Mouse (Mus musculus): ENCODE data around the gene Lect2. TPM values are rescaled to one million over a fixed set of nuclear protein-coding genes. Genes with fewer than 3 reads are reported as not detected.

The Lect2 gene
- polyA plus RNA-seq, 1 experiment from 2014 or later: not detected

DNA sequence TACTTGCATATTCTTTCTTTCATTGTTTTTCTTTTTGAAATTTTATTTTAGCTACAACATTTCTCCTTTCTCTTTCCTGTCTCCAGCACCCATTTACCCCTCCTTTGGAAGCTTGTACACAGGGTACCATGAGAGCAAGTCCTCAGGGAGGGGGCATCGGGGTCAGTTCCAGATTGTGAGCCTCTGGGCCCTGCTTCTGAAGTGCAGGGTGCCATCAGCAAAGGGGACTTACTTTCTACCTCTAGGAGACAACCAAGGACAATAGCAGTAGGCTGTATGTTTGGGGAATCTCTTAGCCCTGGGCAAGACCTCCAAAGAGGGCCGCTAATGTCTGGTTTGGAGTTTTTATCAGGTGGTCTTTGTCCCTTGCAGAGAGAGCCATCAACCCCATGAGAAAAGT, 5.6 kb upstream of the Lect2 start:
- Histone ChIP-seq H3K4me1 (ENCODE audit: insufficient read depth, low read depth, low read length) (no peaks in the 10 kb centered on the region), H3K9me3 (ENCODE audit: low read length) (no peaks in the 10 kb centered on the region), H3K4me2 (replicated peaks; ENCODE audit: low read depth, low read length) (no peak overlapping the region), H3K4me3 (ENCODE audit: low read depth, low read length) (no peak overlapping the region), H3K36me3 (ENCODE audit: insufficient read depth, low read length) (no peaks in the 10 kb centered on the region), H3K9ac (replicated peaks; ENCODE audit: low read depth) (no peak overlapping the region), H3K27me3 (replicated peaks; ENCODE audit: insufficient read depth, low read length) (no peaks in the 10 kb centered on the region), H3K27ac (ENCODE audit: low read length) (no peak overlapping the region)
- TF ChIP-seq EP300 (IDR thresholded peaks at IDR 0.05) (no peak), CTCF (IDR thresholded peaks at IDR 0.05) (no peak)
- ATAC-seq (no peak), DNase-seq (ENCODE audit: low spot score) (no peak)
- WGBS: 49% methylated on average over 2 of the region's 2 CpGs

DNA sequence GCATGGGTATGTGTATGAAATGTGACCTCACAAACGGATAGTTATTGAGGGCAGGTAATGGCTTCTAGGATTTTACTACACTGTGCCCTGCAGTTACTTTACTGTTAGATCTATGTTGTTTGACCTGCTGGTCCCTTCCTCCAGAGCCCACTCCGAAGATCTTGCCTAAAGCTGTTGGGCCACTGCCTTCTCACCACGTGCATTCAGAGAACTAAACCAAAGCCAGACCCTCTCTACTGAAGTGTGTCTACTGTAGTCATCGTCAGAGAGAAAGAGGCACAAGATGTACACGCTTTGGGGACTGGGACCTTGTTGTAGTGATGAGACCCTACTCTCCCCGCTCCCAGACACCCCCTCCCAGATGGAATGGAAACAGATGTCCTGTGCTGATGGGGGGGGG, 3.4 kb upstream of the Lect2 start:
- Histone ChIP-seq H3K27ac (ENCODE audit: low read length) (no peak overlapping the region), H3K4me3 (ENCODE audit: low read depth, low read length) (no peak overlapping the region), H3K36me3 (ENCODE audit: insufficient read depth, low read length) (no peaks in the 10 kb centered on the region), H3K27me3 (replicated peaks; ENCODE audit: insufficient read depth, low read length) (no peaks in the 10 kb centered on the region), H3K9ac (replicated peaks; ENCODE audit: low read depth) (no peak overlapping the region), H3K9me3 (ENCODE audit: low read length) (no peaks in the 10 kb centered on the region), H3K4me1 (ENCODE audit: insufficient read depth, low read depth, low read length) (no peaks in the 10 kb centered on the region), H3K4me2 (replicated peaks; ENCODE audit: low read depth, low read length) (no peak overlapping the region)
- 77% methylated on average over 6 of the region's 6 CpGs for WGBS
- TF ChIP-seq EP300 (IDR thresholded peaks at IDR 0.05) (no peak), CTCF (IDR thresholded peaks at IDR 0.05) (no peak)
- DNase-seq (ENCODE audit: low spot score) (no peak), ATAC-seq (no peak)

DNA sequence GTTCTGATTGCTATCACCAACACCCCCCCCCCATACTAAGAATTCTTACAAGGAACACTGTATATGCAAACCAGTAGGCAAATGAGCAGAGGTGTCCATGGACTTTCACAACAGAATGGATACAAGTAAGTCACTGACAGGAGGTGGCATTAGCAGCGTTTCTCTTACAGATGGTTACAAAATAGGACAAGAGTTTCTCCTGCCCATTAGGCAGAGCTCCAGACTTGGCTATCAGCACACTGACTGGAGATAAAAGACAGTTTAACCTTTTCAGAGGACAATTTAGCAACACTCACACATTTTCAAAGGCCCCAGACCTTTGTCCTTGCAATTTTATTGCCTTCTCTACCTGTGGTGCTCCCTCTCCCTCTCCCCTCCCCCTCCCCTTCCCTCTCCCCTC, 2.3 kb upstream of the Lect2 start:
- ATAC-seq (no peak), DNase-seq (ENCODE audit: low spot score) (no peak)
- H3K27me3 ChIP-seq (replicated peaks; ENCODE audit: insufficient read depth, low read length): no peaks in the 10 kb centered on the region
- H3K27ac ChIP-seq (ENCODE audit: low read length): no peak overlapping the region
- no peaks in the 10 kb centered on the region for H3K4me1 ChIP-seq (ENCODE audit: insufficient read depth, low read depth, low read length)
- 16% methylated on average over 1 of the region's 1 CpGs for WGBS
- H3K36me3 ChIP-seq (ENCODE audit: insufficient read depth, low read length): no peaks in the 10 kb centered on the region
- no peak for TF ChIP-seq CTCF (IDR thresholded peaks at IDR 0.05)
- no peak for TF ChIP-seq EP300 (IDR thresholded peaks at IDR 0.05)
- no peak overlapping the region for H3K9ac ChIP-seq (replicated peaks; ENCODE audit: low read depth)
- H3K4me3 ChIP-seq (ENCODE audit: low read depth, low read length): no peak overlapping the region
- no peaks in the 10 kb centered on the region for H3K9me3 ChIP-seq (ENCODE audit: low read length)
- H3K4me2 ChIP-seq (replicated peaks; ENCODE audit: low read depth, low read length): no peak overlapping the region

- Histone ChIP-seq H3K4me1 (ENCODE audit: insufficient read depth, low read depth, low read length) (no peaks in the 10 kb centered on the region), H3K27ac (ENCODE audit: low read length) (no peak overlapping the region), H3K27me3 (replicated peaks; ENCODE audit: insufficient read depth, low read length) (no peaks in the 10 kb centered on the region), H3K9ac (replicated peaks; ENCODE audit: low read depth) (no peak overlapping the region), H3K36me3 (ENCODE audit: insufficient read depth, low read length) (no peaks in the 10 kb centered on the region), H3K4me2 (replicated peaks; ENCODE audit: low read depth, low read length) (no peak overlapping the region), H3K9me3 (ENCODE audit: low read length) (no peaks in the 10 kb centered on the region), H3K4me3 (ENCODE audit: low read depth, low read length) (no peak overlapping the region)
- TF ChIP-seq EP300 (IDR thresholded peaks at IDR 0.05) (peak; percentile 74), CTCF (IDR thresholded peaks at IDR 0.05) (no peak)
- peak; percentile 80 for ATAC-seq
- 31% methylated on average over 4 of the region's 4 CpGs for WGBS
- DNase-seq (ENCODE audit: low spot score): peak; percentile 50
Measured at GRCm38 (mm10) chr13:56549364-56549763, 1.1 kb upstream of the Lect2 start.

DNA sequence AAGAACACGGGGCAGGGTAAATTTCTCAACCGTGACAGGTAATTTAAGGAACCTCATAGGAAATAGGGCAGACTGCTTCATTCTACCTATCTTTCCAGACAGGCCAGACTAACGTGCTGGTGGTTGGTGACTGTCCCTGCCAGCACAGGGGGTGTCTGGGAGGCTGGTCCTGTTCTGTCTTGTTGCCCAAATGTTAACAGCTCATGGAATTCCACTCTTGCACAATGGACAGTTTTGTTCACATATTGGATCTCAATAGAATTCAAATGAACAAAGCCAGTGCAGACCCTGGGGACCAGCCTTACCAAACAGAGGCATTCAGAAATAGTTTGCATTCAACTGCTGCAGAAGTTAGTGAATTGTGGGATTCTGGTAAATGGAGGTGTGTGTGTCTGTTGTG, 3.3 kb downstream of the Lect2 start:
- Histone ChIP-seq H3K27ac (ENCODE audit: low read length) (no peak overlapping the region), H3K9ac (replicated peaks; ENCODE audit: low read depth) (no peak overlapping the region), H3K4me2 (replicated peaks; ENCODE audit: low read depth, low read length) (no peak overlapping the region), H3K9me3 (ENCODE audit: low read length) (no peaks in the 10 kb centered on the region), H3K4me3 (ENCODE audit: low read depth, low read length) (no peak overlapping the region), H3K36me3 (ENCODE audit: insufficient read depth, low read length) (no peaks in the 10 kb centered on the region), H3K27me3 (replicated peaks; ENCODE audit: insufficient read depth, low read length) (no peaks in the 10 kb centered on the region), H3K4me1 (ENCODE audit: insufficient read depth, low read depth, low read length) (no peaks in the 10 kb centered on the region)
- DNase-seq (ENCODE audit: low spot score): no peak
- TF ChIP-seq EP300 (IDR thresholded peaks at IDR 0.05) (no peak), CTCF (IDR thresholded peaks at IDR 0.05) (no peak)
- no peak for ATAC-seq
- WGBS: 64% methylated on average over 3 of the region's 3 CpGs

DNA sequence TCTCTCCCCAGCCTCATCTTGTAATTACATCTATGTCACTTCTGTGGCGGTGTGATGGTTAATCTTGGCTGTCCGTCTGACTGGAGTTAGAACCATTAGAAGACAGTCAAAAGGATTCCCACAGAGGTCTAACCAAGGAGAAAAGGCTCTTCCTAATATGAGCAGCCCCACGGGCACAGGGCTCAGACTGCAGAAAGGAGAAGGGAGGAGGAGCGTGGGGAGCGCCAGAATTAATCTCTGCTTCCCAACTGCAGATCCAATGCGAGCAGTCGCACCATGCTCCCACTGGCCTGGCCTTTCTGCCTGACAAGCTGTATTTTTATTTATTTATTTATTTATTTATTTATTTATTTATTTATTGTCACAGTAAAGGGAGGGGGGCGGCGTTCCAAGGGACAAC, 4.5 kb downstream of the Lect2 start:
- no peak for DNase-seq (ENCODE audit: low spot score)
- H3K4me1 ChIP-seq (ENCODE audit: insufficient read depth, low read depth, low read length): no peaks in the 10 kb centered on the region

DNA sequence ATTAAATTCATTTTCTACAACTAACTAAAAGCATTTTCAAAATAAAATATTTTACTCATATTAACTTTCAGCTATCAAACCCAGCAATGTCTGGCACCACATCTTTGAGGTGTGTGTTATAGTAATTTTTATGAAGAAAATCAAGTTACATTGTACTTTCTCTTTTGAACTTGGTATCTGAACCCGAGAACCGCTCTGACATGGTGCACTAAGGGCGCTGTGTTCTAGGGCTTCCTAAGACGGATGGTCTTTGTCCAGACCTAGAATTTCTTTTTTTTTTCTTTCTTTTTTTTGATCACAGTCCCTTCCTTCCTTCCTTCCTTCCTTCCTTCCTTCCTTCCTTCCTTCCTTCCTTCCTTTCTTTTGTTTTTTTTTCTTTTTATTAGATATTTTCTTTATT, 8.5 kb downstream of the Lect2 start:
- H3K27ac ChIP-seq (ENCODE audit: low read length): no peak overlapping the region
- no peaks in the 10 kb centered on the region for H3K36me3 ChIP-seq (ENCODE audit: insufficient read depth, low read length)
- WGBS: 90% methylated on average over 4 of the region's 4 CpGs
- DNase-seq (ENCODE audit: low spot score): no peak
- no peaks in the 10 kb centered on the region for H3K9me3 ChIP-seq (ENCODE audit: low read length)
- H3K9ac ChIP-seq (replicated peaks; ENCODE audit: low read depth): no peak overlapping the region
- H3K4me1 ChIP-seq (ENCODE audit: insufficient read depth, low read depth, low read length): no peaks in the 10 kb centered on the region
- no peak for ATAC-seq
- no peak for TF ChIP-seq CTCF (IDR thresholded peaks at IDR 0.05)
- TF ChIP-seq EP300 (IDR thresholded peaks at IDR 0.05): no peak
- H3K27me3 ChIP-seq (replicated peaks; ENCODE audit: insufficient read depth, low read length): no peaks in the 10 kb centered on the region
- no peak overlapping the region for H3K4me2 ChIP-seq (replicated peaks; ENCODE audit: low read depth, low read length)
- H3K4me3 ChIP-seq (ENCODE audit: low read depth, low read length): no peak overlapping the region

More for the DNA sequence above, 4.5 kb downstream of the Lect2 start:
- no peak overlapping the region for H3K27ac ChIP-seq (ENCODE audit: low read length)
- TF ChIP-seq CTCF (IDR thresholded peaks at IDR 0.05): no peak
- no peak for TF ChIP-seq EP300 (IDR thresholded peaks at IDR 0.05)
- no peak overlapping the region for H3K9ac ChIP-seq (replicated peaks; ENCODE audit: low read depth)
- no peaks in the 10 kb centered on the region for H3K36me3 ChIP-seq (ENCODE audit: insufficient read depth, low read length)
- H3K9me3 ChIP-seq (ENCODE audit: low read length): no peaks in the 10 kb centered on the region
- no peaks in the 10 kb centered on the region for H3K27me3 ChIP-seq (replicated peaks; ENCODE audit: insufficient read depth, low read length)
- no peak overlapping the region for H3K4me3 ChIP-seq (ENCODE audit: low read depth, low read length)
- no peak for ATAC-seq
- H3K4me2 ChIP-seq (replicated peaks; ENCODE audit: low read depth, low read length): no peak overlapping the region
- 79% methylated on average over 9 of the region's 9 CpGs for WGBS

Measured in lung, postnatal 0 days (tissue).